Mouse (Mus musculus): ENCODE measurements around the gene Crocc.

GRCm38 (mm10) chr4:141088714-141089113 is 28.4 kb upstream of the Crocc start:
- TF ChIP-seq CTCF (IDR thresholded peaks at IDR 0.05; ENCODE audit: low read depth): no peak
- TF ChIP-seq EP300 (optimal IDR thresholded peaks at IDR 0.05): no peak

Measured in stomach, postnatal 0 days (tissue).